Mouse (Mus musculus) lung, embryonic 16.5 days (tissue): ENCODE results near the gene Ephb2. TPM values are rescaled to one million over a fixed set of nuclear protein-coding genes. Genes with fewer than 3 reads are reported as not detected.

ENCODE experiments used
- ATAC-seq: fragments of 200-750 bp; cut with Nextera tagmentation; 2 replicates; pipeline ENCODE4 v1.8.0; 2017; ENCODE audit warnings: low read depth, mild to moderate bottlenecking, moderate library complexity
- H3K27ac ChIP-seq: fragments of 300-500 bp; sonication (generic); 2 replicates; pipeline ENCODE4 v1.5.1; 2014; ENCODE audit warnings: mild to moderate bottlenecking, control low read depth, low read length
- H3K27me3 ChIP-seq: fragments of 300-500 bp; sonication (generic); 2 replicates; pipeline ENCODE4 v1.6.1; 2014; ENCODE audit warnings: low read depth, low read length, mixed read lengths; ENCODE audit not compliant: control insufficient read depth, insufficient read depth
- H3K36me3 ChIP-seq: fragments of 300-500 bp; sonication (generic); 2 replicates; pipeline ENCODE4 v1.6.1; 2014; ENCODE audit warnings: low read length; ENCODE audit not compliant: control insufficient read depth, insufficient read depth
- H3K4me1 ChIP-seq: fragments of 300-500 bp; sonication (generic); replicated peaks from 2 replicates; pipeline ENCODE4 v1.6.1; 2014; ENCODE audit warnings: low read length, mixed read lengths; ENCODE audit not compliant: control insufficient read depth, insufficient read depth
- H3K4me2 ChIP-seq: fragments of 300-500 bp; sonication (generic); 2 replicates; pipeline ENCODE4 v1.6.1; 2014; ENCODE audit warnings: low read depth, low read length, control low read depth
- H3K4me3 ChIP-seq: fragments of 300-500 bp; sonication (generic); 2 replicates; pipeline ENCODE4 v1.5.1; 2014; ENCODE audit warnings: mild to moderate bottlenecking, low read length, control low read depth
- H3K9ac ChIP-seq: fragments of 300-500 bp; sonication (generic); 2 replicates; pipeline ENCODE4 v1.6.1; 2014; ENCODE audit warnings: low read length, control low read depth
- H3K9me3 ChIP-seq: fragments of 300-500 bp; sonication (generic); 2 replicates; pipeline ENCODE4 v1.6.1; 2016; ENCODE audit warnings: low read length; ENCODE audit not compliant: control insufficient read depth
- WGBS: fragments of 180-500 bp; shearing (Covaris S2); extraction: QIAGEN DNeasy Blood & Tissue Kit; methylation state at CpG from one replicate; pipeline ENCODE4 v1.1.7; 2014; 5-methylcytosine and 5-hydroxymethylcytosine counted together
- polyA plus RNA-seq: library from polyadenylated mRNA; unstranded; fragments of >200 nt; fragmentation: Nextera tagmentation; extraction: Ambion mirVana; gene quantifications from 2 replicates; pipeline ENCODE4 v1.2.1, GENCODE M21; 2015

Ephb2 gene
- polyA plus RNA-seq, 1 experiment from 2014 or later, result 1.5 TPM

DNA sequence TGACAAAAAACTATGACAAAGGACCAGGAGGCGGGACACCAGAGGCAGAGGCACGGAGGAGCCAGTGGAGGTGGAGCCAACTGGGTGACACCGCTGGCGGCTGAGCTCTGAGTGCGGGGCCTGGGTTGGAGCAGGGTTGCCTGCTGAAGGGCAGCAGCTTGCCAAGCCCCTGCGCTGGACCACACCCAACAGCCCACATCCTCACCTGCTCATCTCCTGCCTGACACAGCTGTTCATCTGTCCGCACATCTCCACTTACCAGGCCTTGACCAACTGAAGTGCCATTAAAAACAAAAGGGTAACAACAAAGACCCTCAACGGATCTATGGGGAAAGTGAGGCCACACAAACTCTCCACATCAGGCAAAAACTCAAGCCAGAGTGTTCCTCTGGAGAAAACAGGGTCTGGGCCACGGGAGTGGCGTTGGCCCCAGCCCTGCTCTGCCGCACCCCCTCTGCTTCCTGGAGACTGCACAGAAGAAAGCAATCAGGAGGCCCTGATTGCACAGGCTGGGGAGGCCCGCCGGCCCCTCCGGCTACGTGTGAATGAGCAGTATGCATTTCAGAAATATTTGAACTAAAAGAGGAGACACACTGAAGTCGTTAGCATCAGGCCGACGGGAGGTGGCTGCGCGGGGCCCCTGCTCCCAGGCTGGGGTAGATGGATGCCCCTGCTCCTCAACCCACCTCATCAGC lies 55.4 kb downstream of the Ephb2 start:
- no peak for ATAC-seq
- 63% methylated on average over 20 of the region's 20 CpGs for WGBS

DNA sequence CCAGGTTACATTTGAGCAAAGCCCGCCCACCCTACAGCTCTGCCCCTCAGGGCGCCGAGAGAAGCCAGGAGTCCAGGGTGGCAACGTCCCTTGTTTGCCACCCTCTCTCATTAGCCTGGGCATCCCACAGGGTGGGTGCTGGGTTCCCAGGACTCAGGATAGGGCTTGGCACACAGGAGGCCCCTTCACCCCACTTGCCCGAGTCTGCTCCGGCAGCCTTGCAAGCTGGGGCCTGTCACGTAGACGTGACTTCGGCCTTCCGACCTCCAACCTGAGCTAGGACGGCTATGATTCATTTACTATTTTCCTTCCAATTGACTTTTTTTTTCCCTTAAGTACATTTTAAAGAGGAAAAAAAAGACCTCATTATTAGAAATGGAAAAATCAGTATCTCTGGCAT lies 56.6 kb downstream of the Ephb2 start:
- H3K27ac ChIP-seq, result no peak overlapping the region
- H3K36me3 ChIP-seq, result no peaks in the 10 kb centered on the region
- no peak for ATAC-seq
- H3K4me1 ChIP-seq, result peaks cover 31% of the 10 kb centered on the region
- H3K9me3 ChIP-seq, result no peaks in the 10 kb centered on the region
- no peak overlapping the region for H3K4me3 ChIP-seq
- no peaks in the 10 kb centered on the region; the same call in 1 of the 2 replicates for H3K27me3 ChIP-seq
- H3K4me2 ChIP-seq, result no peak overlapping the region
- no peak overlapping the region for H3K9ac ChIP-seq
- WGBS, result 83% methylated on average over 11 of the region's 11 CpGs

More for the DNA sequence above, 55.4 kb downstream of the Ephb2 start:
- Histone ChIP-seq H3K4me3 (no peak overlapping the region), H3K9ac (no peak overlapping the region), H3K9me3 (no peaks in the 10 kb centered on the region), H3K27ac (no peak overlapping the region), H3K36me3 (no peaks in the 10 kb centered on the region), H3K4me1 (peaks cover 31% of the 10 kb centered on the region), H3K27me3 (no peaks in the 10 kb centered on the region; the same call in 1 of the 2 replicates), H3K4me2 (no peak overlapping the region)

DNA sequence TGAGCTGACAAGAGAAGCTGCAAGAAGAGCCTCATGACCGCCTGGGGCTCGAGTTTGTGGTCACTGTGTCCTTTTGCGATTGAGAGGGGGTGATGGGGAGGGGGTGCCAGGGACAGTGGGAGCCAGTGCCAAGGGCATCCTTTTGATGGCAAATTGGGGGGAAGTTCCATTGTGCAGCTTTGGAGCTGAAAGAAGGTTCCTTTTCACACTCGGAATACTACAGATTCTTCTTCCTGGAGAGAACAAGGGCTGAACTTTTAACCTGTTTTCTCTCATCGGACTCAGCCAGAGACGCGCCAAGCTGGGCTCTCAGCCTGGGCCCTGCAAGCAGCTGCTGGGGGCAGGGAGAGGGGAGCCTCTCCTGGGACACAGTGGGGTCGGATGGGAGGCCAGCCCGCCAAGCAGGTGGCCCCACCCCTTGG lies 59.3 kb downstream of the Ephb2 start:
- H3K4me2 ChIP-seq, result peak overlapping the region; percentile 21; the same call in 1 of the 2 replicates
- WGBS, result 4% methylated on average over 9 of the region's 9 CpGs
- ATAC-seq, result no peak; the same call in 1 of the 2 replicates

DNA sequence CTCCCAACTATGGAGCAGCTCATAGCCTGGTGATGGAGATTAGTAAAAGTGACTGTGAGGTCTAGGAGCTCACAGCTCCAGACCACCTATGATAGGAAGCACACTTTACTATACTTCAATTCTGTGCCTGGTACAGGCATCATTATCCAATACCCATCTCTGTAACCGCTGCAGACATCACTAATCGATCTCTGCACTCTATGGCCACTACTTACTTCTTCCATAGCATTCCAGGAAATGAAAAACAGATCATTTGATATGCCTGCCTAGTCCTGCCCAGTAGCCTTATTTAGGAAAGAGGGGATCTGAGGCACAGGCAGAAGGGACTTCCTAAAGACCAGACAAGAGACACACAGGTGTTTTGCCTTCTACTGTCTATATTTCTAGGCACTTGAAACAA lies 59.9 kb downstream of the Ephb2 start:
- 82% methylated on average over 2 of the region's 2 CpGs for WGBS
- Histone ChIP-seq H3K9me3 (no peaks in the 10 kb centered on the region), H3K36me3 (no peaks in the 10 kb centered on the region), H3K27me3 (no peaks in the 10 kb centered on the region; the same call in 1 of the 2 replicates), H3K4me1 (peaks cover 14% of the 10 kb centered on the region), H3K9ac (no peak overlapping the region), H3K27ac (no peak overlapping the region), H3K4me3 (no peak overlapping the region), H3K4me2 (0 out of 2 replicates have a peak overlapping the region, but pooled peaks have one; percentile 21)
- no peak for ATAC-seq

More for the DNA sequence above, 59.3 kb downstream of the Ephb2 start:
- Histone ChIP-seq H3K36me3 (no peaks in the 10 kb centered on the region), H3K27ac (no peak overlapping the region), H3K4me1 (peaks cover 19% of the 10 kb centered on the region), H3K9me3 (no peaks in the 10 kb centered on the region), H3K4me3 (no peak overlapping the region), H3K9ac (no peak overlapping the region), H3K27me3 (no peaks in the 10 kb centered on the region; the same call in 1 of the 2 replicates)

DNA sequence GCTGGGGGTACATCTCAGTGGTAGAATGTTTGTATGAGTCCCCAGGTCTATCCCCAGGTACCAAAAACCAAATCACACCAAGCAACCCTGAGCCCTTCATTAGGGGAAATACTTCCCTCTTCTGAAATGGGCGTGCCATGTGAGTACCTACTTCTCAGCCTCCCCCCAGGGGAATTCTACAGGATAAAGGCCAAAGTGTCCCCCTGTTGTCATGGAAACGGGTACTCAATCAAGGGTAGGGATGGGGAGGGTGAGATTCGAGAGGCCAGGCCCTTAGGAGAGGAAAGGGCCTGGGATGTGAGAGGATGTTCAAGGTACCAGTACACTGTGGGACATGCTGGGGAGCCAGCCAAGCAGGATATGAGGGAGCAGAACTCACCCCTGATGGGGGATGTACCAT lies 61.6 kb downstream of the Ephb2 start:
- H3K27ac ChIP-seq, result no peak overlapping the region
- H3K36me3 ChIP-seq, result no peaks in the 10 kb centered on the region
- no peak for ATAC-seq
- no peak overlapping the region for H3K9ac ChIP-seq
- 49% methylated on average over 3 of the region's 3 CpGs for WGBS
- peaks cover 8% of the 10 kb centered on the region for H3K4me1 ChIP-seq
- no peak overlapping the region for H3K4me3 ChIP-seq
- H3K27me3 ChIP-seq, result no peaks in the 10 kb centered on the region; the same call in 1 of the 2 replicates
- no peaks in the 10 kb centered on the region for H3K9me3 ChIP-seq
- no peak overlapping the region for H3K4me2 ChIP-seq

DNA sequence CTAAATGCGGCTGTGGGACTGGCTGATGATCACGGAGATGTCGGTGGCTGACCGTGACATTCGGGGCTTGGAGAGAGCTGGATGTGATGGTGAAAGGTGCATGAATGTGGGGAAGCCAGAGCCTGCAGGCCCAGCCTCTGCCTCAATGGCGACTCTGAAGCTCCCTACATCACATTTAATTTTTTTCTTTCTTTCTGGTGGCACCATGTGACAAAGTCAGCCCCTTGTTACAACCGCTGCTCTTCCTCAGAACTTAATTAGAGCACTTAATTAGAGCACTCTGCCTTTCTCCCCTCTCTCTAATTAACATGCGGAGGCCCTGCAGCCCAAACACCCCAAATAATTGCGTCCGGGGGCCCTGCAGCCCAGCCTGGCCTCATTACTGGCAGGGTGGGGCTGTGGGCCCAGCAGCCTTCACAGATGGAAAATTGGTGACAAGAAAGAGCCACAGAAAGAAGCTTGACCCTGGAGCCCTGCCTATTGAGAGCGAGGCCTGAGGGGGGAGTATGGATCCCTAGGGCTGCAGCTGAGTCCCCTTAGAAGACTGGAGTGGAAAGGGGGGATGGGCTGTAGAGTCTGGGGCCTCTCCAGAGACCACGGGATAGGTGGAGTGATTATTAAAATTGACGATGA lies 62.7 kb downstream of the Ephb2 start:
- ATAC-seq, result no peak
- no peak overlapping the region for H3K4me3 ChIP-seq
- peaks cover 4% of the 10 kb centered on the region; the same call in 1 of the 2 replicates for H3K9me3 ChIP-seq
- H3K4me1 ChIP-seq, result peaks cover 8% of the 10 kb centered on the region
- H3K27ac ChIP-seq, result no peak overlapping the region
- no peaks in the 10 kb centered on the region; the same call in 1 of the 2 replicates for H3K27me3 ChIP-seq
- H3K36me3 ChIP-seq, result no peaks in the 10 kb centered on the region
- no peak overlapping the region for H3K4me2 ChIP-seq
- H3K9ac ChIP-seq, result no peak overlapping the region
- 81% methylated on average over 13 of the region's 13 CpGs for WGBS

DNA sequence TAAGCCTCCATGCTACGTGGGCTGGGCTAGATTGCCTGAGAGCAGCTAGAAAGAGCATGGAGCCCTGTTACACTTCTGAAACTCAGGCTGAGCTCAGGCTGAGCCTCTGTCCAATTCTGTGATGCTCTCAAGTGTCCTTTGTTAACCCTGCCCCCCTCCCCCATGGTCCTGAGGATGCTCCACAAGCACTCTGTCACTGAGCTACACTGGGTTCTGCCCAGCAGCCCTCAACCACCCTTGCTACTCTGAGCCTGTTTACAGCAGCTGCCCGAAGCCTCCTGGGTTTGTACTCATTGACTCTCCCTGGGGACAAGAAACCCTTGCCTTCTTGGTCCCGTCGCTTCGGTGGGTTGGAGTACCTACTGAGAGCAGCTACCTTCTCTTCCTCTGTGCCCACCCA lies 63.5 kb downstream of the Ephb2 start:
- no peaks in the 10 kb centered on the region for H3K36me3 ChIP-seq
- H3K4me3 ChIP-seq, result no peak overlapping the region
- no peaks in the 10 kb centered on the region; the same call in 1 of the 2 replicates for H3K27me3 ChIP-seq
- no peak for ATAC-seq
- no peak overlapping the region for H3K27ac ChIP-seq
- 91% methylated on average over 5 of the region's 5 CpGs for WGBS
- no peak overlapping the region for H3K4me2 ChIP-seq
- peaks cover 4% of the 10 kb centered on the region; the same call in 1 of the 2 replicates for H3K9me3 ChIP-seq
- peaks cover 8% of the 10 kb centered on the region for H3K4me1 ChIP-seq
- no peak overlapping the region for H3K9ac ChIP-seq

DNA sequence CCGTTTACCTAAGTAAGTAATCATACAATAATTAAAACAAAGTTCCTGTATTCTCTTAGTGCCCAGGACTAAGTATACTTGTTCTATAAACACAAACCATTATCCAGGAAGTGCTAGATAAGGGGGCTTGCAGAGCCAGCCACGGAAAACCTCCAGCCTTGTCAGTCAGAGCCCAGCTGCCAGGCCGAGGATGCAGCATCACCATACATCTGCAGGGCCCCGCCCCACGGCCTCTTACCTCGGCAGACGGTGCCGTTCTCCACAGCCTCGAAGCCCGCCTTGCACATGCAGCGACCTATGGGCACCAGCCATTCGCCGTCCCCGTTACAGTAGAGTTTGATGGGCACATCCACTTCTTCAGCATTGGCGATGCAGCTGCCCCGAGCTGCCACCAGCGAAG lies 65.1 kb downstream of the Ephb2 start:
- Histone ChIP-seq H3K27me3 (no peaks in the 10 kb centered on the region), H3K4me2 (no peak overlapping the region), H3K9me3 (peaks cover 4% of the 10 kb centered on the region; the same call in 1 of the 2 replicates), H3K4me1 (no peaks in the 10 kb centered on the region), H3K27ac (no peak overlapping the region), H3K4me3 (no peak overlapping the region), H3K9ac (no peak overlapping the region), H3K36me3 (no peaks in the 10 kb centered on the region)
- WGBS, result 71% methylated on average over 17 of the region's 17 CpGs
- ATAC-seq, result no peak

DNA sequence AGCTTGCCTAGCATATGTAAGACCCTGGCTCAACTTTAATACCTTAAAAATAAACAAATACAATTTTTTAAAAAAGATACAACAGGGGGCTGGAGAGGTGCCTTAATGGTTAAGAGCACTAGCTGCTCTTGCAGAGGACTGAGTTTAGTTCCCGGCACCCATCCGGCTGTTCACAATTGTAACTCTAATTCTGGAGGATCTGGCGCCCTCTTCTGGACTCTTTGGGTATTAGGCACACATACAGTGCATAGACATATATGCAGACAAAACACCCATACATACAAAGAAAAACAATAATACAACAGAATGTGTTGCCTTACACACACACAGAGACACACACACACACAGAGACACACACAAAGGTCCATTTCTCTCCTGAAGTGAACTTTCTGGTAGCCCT lies 67.3 kb downstream of the Ephb2 start:
- H3K9ac ChIP-seq, result no peak overlapping the region
- H3K9me3 ChIP-seq, result peaks cover 4% of the 10 kb centered on the region; the same call in 1 of the 2 replicates
- no peaks in the 10 kb centered on the region for H3K27me3 ChIP-seq
- H3K4me3 ChIP-seq, result no peak overlapping the region
- peaks cover 2% of the 10 kb centered on the region; the same call in 1 of the 2 replicates for H3K4me1 ChIP-seq
- WGBS, result 92% methylated on average over 3 of the region's 3 CpGs
- no peak overlapping the region for H3K4me2 ChIP-seq
- ATAC-seq, result no peak
- H3K36me3 ChIP-seq, result no peaks in the 10 kb centered on the region
- no peak overlapping the region for H3K27ac ChIP-seq
